Mouse (Mus musculus): ENCODE data around the gene Gm37240. TPM values are rescaled to one million over a fixed set of nuclear protein-coding genes. Genes with fewer than 3 reads are reported as not detected.

The Gm37240 gene
- polyA plus RNA-seq, 1 experiment from 2014 or later = 7.2 TPM

DNA sequence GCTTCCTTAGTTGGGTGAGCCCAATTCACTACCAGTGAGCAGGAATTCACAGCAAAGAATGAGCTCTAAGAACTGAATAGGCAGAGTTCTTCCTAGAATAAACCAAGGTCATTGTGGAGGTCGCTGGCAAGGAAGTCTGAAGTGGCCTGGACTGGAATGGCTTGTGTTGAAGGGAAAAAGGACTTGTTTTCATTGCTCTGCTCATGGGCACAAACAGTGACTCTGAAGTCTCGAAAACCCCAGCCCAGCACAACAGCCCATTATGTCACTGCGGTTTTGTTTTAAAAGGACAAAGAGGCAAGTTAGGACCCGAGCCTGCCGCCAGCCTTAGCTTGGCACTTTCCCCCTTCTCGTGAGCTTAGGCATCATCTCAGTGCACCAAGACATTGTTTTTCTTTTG, 1398.6 kb downstream of the Gm37240 start:
- H3K4me2 ChIP-seq = no peak overlapping the region
- peaks cover 16% of the 10 kb centered on the region; the same call in 1 of the 2 replicates for H3K4me1 ChIP-seq
- 0 out of 2 replicates have a peak overlapping the region, but pooled peaks have one; percentile 12 for H3K27ac ChIP-seq (replicated peaks)
- peaks cover 24% of the 10 kb centered on the region for H3K36me3 ChIP-seq
- ATAC-seq (ENCODE audit: extremely low read depth, insufficient number of reproducible peaks, low FRiP score, low TSS enrichment) = no peak
- 0 out of 2 replicates have a peak overlapping the region, but pooled peaks have one; percentile 15 for H3K9ac ChIP-seq
- peaks cover under 1% of the 10 kb centered on the region; the same call in 1 of the 2 replicates for H3K27me3 ChIP-seq (replicated peaks)
- H3K4me3 ChIP-seq = no peak overlapping the region
- 69% methylated on average over 6 of the region's 6 CpGs for WGBS
- no peaks in the 10 kb centered on the region for H3K9me3 ChIP-seq

DNA sequence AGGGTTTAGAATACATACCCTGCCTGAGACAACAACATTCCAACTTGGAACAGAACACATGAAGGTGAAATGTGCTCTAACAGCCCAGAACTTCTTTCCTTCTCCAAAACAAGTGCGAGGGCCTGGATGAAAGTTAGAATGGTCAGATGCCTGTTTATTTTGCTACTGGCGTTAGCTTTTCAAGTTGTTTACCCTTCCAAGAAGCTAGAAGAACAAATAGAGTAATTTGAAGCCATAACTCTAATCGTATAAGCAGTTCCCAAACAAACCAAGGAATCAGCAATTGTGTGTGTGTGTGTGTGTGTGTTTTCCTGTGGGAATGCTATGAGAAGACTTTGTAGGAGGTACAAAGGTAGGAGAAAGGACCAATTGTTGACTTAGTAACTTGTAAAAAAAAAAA, 1402.4 kb downstream of the Gm37240 start:
- H3K4me3 ChIP-seq = no peak overlapping the region
- ATAC-seq (ENCODE audit: extremely low read depth, insufficient number of reproducible peaks, low FRiP score, low TSS enrichment) = no peak
- 74% methylated on average over 3 of the region's 3 CpGs for WGBS
- H3K4me2 ChIP-seq = no peak overlapping the region
- H3K36me3 ChIP-seq = peaks cover 5% of the 10 kb centered on the region; the same call in 1 of the 2 replicates
- H3K4me1 ChIP-seq = peaks cover 30% of the 10 kb centered on the region
- peaks cover 36% of the 10 kb centered on the region for H3K27me3 ChIP-seq (replicated peaks)
- no peaks in the 10 kb centered on the region for H3K9me3 ChIP-seq
- H3K27ac ChIP-seq (replicated peaks) = no peak overlapping the region
- no peak overlapping the region for H3K9ac ChIP-seq

DNA sequence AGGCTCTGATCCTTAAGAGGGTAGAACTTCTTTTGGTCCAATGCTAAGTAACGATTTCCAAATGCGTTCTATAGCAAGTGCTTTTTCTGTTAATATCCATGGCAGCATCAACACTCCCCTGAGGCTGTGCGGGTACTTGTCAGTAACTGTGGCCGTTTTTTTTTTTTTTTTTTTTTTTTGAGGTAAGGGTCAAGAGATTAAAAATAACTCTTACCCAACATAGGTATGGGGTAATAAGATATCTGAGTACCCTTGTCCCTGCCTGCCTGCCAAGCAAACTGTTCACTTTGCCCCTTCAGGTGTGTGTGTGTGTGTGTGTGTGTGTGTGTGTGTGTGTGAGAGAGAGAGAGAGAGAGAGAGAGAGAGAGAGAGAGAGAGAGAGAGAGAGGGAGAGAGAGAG, 1403.0 kb downstream of the Gm37240 start:
- WGBS = 66% methylated on average over 4 of the region's 4 CpGs
- H3K4me2 ChIP-seq = no peak overlapping the region
- ATAC-seq (ENCODE audit: extremely low read depth, insufficient number of reproducible peaks, low FRiP score, low TSS enrichment) = no peak
- peaks cover 5% of the 10 kb centered on the region; the same call in 1 of the 2 replicates for H3K36me3 ChIP-seq
- no peaks in the 10 kb centered on the region for H3K9me3 ChIP-seq
- H3K27me3 ChIP-seq (replicated peaks) = peaks cover 40% of the 10 kb centered on the region
- peaks cover 31% of the 10 kb centered on the region for H3K4me1 ChIP-seq
- H3K27ac ChIP-seq (replicated peaks) = no peak overlapping the region
- H3K4me3 ChIP-seq = no peak overlapping the region
- no peak overlapping the region for H3K9ac ChIP-seq

DNA sequence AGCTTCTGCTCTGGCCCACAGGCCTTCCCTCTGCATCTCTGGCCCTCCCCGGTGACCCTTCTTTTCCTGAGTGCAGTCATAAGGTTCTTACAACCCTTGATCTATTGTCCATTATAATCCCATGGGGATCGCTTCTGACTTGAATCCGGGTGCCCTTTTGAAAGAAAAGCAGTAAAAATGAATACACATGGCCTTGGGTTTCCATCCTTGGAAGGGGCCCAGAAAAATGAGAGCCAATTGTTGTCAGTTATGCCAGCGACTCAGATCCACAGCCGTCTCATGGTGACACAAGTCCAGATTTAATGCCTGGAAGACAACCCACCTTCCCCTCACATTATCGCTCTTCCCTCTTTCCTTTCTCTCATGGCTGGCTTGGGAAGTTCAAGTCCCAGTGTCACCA, 1405.2 kb downstream of the Gm37240 start:
- no peak overlapping the region for H3K4me2 ChIP-seq
- H3K27ac ChIP-seq (replicated peaks) = no peak overlapping the region
- H3K9me3 ChIP-seq = no peaks in the 10 kb centered on the region
- H3K36me3 ChIP-seq = no peaks in the 10 kb centered on the region
- H3K27me3 ChIP-seq (replicated peaks) = peaks cover 63% of the 10 kb centered on the region
- ATAC-seq (ENCODE audit: extremely low read depth, insufficient number of reproducible peaks, low FRiP score, low TSS enrichment) = no peak
- H3K4me3 ChIP-seq = no peak overlapping the region
- WGBS = 83% methylated on average over 6 of the region's 6 CpGs
- H3K4me1 ChIP-seq = peaks cover 25% of the 10 kb centered on the region
- no peak overlapping the region for H3K9ac ChIP-seq

DNA sequence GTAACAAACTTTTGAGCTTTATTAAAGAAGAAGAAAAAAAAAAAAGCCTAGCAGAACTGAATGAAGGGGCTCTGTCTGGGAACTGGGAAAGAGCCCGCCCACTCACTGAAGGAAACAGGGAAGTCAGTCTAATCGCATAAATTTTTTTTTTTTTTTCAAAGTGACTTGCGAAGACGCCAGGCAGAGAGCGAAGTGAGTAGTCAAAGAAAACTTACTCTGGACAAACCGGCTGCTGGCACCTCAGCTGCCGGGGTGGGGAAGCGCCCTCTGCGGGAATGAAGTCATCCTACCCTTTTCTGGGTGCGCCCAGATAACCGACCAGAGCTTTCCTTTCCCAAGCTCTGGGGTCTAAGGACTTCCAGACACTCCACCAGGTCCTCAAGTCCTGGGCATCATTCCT, 1406.2 kb downstream of the Gm37240 start:
- peaks cover 25% of the 10 kb centered on the region for H3K4me1 ChIP-seq
- H3K27ac ChIP-seq (replicated peaks) = no peak overlapping the region
- no peaks in the 10 kb centered on the region for H3K36me3 ChIP-seq
- H3K4me2 ChIP-seq = peak overlapping the region; percentile 89
- peak overlapping the region; percentile 81 for H3K9ac ChIP-seq
- H3K27me3 ChIP-seq (replicated peaks) = peaks cover 73% of the 10 kb centered on the region
- H3K9me3 ChIP-seq = no peaks in the 10 kb centered on the region
- H3K4me3 ChIP-seq = peak overlapping the region; percentile 68
- WGBS = 2% methylated on average over 11 of the region's 11 CpGs
- ATAC-seq (ENCODE audit: extremely low read depth, insufficient number of reproducible peaks, low FRiP score, low TSS enrichment) = no peak

DNA sequence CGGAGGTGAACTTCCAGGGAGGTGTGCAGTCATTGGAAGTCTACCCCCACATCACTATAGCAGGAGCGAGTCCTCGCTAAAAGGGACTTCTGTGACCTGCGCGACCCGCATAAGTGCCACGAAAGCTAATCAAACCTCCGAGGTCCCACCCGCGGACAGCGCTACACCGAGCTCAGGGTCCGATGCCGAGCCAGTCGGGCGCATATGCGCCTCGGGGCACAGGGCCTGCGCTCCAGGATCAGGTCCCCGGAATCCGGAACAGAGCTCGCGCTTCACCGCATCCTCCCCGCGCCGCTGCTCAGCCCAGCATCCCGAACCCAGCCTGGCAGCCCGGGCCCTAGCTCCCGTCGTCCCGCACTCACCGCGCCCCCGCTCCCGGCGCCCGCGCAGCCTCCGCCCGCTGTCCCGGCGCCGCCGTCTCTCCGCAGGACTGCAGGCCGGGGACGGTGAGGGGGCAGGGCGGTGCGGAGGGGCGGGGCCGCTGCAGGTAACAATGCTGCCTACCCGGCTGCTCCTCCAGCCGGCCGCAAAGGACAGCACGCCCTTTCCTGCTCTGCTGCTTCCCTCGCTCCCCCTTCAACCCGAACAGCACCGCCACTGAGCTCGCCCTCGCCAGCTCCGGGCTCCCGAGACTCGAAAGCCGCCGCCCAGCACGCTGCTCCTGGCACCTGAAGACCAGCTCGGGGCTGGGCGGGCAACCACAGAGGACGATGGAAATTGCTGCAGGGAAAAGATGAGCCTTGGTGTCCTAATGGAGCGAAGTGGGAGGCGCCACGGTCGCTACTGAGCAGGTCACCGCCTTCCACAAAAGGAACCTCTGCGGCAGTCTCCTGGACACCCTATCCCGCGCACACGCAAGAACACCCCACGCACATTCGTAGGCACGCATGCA, 1407.1 kb downstream of the Gm37240 start, which contains the start of gene Fhdc1:
Gene Fhdc1 (minus strand): TSS at position 424 of the 892 bp plus-strand sequence.
- Histone ChIP-seq H3K4me2 (peak within 1 kb of the TSS; percentile 89), H3K4me3 (peak within 1 kb of the TSS; percentile 68), H3K36me3 (no peaks in the 10 kb centered on the region), H3K27ac (replicated peaks) (peak within 1 kb of the TSS; percentile 10; the same call in 1 of the 2 replicates), H3K9me3 (no peaks in the 10 kb centered on the region), H3K9ac (peak within 1 kb of the TSS; percentile 81), H3K4me1 (peaks cover 25% of the 10 kb centered on the region), H3K27me3 (replicated peaks) (peaks cover 81% of the 10 kb centered on the region)
- peak; percentile 61 for ATAC-seq (ENCODE audit: extremely low read depth, insufficient number of reproducible peaks, low FRiP score, low TSS enrichment)
- under 1% methylated on average over 82 of the region's 82 CpGs for whole genome bisulfite sequencing

DNA sequence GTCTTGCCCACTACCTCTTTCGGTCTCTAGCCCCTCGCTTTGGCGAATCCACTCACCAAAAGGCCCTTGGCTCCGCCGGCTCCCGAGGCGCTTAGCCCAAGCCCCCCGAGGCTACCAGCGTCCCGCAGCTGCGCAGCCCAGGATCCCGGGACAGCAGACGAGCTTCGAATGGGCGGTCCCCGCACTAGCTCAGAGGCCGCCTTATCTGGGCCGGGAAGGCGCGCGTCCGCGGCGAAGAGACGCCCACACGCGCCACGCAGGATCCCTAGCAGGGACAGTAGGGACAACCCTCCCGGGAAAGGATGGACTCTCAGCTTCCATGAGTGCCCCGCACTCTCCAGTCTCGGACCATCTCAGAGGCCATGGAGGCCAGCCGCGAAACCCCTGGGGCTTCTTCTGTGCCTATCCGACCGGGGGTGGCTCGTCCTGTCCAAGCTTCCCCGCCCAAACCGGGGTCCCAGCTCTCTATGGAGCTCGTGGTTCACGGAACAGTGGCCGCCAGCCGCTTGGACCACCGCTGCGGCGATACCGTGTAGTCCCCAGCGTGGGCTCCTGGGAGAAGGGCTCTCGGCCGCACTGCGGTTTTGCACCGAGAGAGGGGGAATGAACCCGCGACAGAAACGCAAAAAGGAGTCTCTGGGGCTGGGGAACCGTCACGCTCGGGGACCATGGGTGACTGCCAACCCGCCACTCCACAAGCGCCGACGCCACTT, 1407.9 kb downstream of the Gm37240 start:
- Histone ChIP-seq H3K9ac (peak overlapping the region; percentile 81), H3K36me3 (no peaks in the 10 kb centered on the region), H3K4me1 (peaks cover 28% of the 10 kb centered on the region), H3K27me3 (replicated peaks) (peaks cover 89% of the 10 kb centered on the region), H3K4me3 (peak overlapping the region; percentile 68), H3K9me3 (no peaks in the 10 kb centered on the region), H3K4me2 (peak overlapping the region; percentile 89), H3K27ac (replicated peaks) (no peak overlapping the region)
- ATAC-seq (ENCODE audit: extremely low read depth, insufficient number of reproducible peaks, low FRiP score, low TSS enrichment) = peak; percentile 70
- under 1% methylated on average over 61 of the region's 61 CpGs for WGBS

DNA sequence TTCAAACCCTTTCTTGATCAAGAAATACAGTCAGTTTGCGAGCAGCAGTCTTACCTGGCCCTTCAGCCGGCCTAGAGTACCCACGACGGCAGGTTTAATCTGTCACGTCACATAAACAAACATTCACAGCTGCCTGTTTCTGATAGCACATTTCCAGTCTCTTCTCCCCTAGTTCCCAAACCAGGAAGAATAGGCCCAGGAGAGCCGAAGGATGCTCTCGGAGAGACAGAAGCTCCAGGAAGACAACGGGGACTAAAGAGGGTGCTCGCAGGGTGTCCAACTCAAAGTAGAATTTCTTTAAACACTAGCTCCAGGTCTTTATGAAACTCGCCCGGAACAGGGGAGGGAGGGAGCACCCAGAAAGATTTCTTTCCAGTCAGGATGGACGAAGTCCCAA, 1408.4 kb downstream of the Gm37240 start:
- Histone ChIP-seq H3K36me3 (no peaks in the 10 kb centered on the region), H3K4me3 (peak overlapping the region; percentile 68), H3K9ac (peak overlapping the region; percentile 81), H3K4me2 (peak overlapping the region; percentile 89), H3K27me3 (replicated peaks) (peaks cover 95% of the 10 kb centered on the region), H3K9me3 (no peaks in the 10 kb centered on the region), H3K4me1 (peaks cover 33% of the 10 kb centered on the region), H3K27ac (replicated peaks) (no peak overlapping the region)
- WGBS = 6% methylated on average over 12 of the region's 12 CpGs
- ATAC-seq (ENCODE audit: extremely low read depth, insufficient number of reproducible peaks, low FRiP score, low TSS enrichment) = no peak

DNA sequence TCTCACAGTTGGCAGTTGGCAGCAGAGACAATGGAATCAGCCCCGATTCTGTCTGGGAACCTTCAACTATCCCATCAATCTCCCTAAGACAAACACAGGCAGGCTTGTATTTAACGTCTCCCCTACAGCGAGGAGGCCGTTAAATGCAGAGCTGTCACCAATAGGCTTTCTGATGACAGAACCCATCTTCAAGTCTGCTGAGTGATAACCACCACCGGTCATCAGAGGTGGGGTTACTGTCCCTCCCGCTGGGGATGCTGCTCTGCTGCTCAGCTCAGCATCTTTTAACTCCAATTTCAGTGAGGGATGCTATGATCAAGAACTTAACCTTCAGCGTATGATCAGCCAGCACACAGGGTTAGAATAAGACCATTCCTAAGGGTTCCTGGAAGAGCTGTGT, 1409.1 kb downstream of the Gm37240 start:
- no peaks in the 10 kb centered on the region for H3K36me3 ChIP-seq
- peak overlapping the region; percentile 68 for H3K4me3 ChIP-seq
- peaks cover 95% of the 10 kb centered on the region for H3K27me3 ChIP-seq (replicated peaks)
- H3K4me2 ChIP-seq = peak overlapping the region; percentile 89
- 13% methylated on average over 7 of the region's 7 CpGs for WGBS
- peaks cover 40% of the 10 kb centered on the region for H3K4me1 ChIP-seq
- H3K9me3 ChIP-seq = no peaks in the 10 kb centered on the region
- 0 out of 2 replicates have a peak overlapping the region, but pooled peaks have one; percentile 81 for H3K9ac ChIP-seq
- H3K27ac ChIP-seq (replicated peaks) = no peak overlapping the region
- ATAC-seq (ENCODE audit: extremely low read depth, insufficient number of reproducible peaks, low FRiP score, low TSS enrichment) = no peak

DNA sequence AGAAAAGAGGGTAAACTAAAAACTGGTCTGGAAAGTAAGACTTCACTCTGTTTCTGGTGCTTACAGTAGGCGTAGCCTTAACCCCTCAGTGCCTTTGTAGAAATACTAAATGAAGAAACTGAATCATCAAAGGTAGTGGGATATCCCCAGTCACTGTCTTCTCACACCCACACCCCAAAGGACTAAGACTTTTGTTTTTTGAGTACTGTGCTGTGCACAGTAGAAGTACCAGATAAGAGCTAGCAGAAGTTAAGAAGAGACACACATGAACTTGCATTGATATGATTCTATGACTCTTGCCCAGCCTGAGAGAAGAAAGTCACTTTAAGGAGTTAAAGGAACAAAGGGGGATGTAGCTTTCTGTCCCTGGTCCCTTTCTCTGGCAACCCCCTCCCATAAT, 1409.8 kb downstream of the Gm37240 start:
- peak overlapping the region; percentile 68 for H3K4me3 ChIP-seq
- H3K4me2 ChIP-seq = peak overlapping the region; percentile 89
- no peak overlapping the region for H3K9ac ChIP-seq
- H3K9me3 ChIP-seq = no peaks in the 10 kb centered on the region
- ATAC-seq (ENCODE audit: extremely low read depth, insufficient number of reproducible peaks, low FRiP score, low TSS enrichment) = no peak
- WGBS = 83% methylated on average over 1 of the region's 1 CpGs
- H3K27me3 ChIP-seq (replicated peaks) = peaks cover 88% of the 10 kb centered on the region
- H3K27ac ChIP-seq (replicated peaks) = no peak overlapping the region
- peaks cover 47% of the 10 kb centered on the region for H3K4me1 ChIP-seq
- H3K36me3 ChIP-seq = no peaks in the 10 kb centered on the region
